Mouse (Mus musculus): ENCODE measurements around the gene Gm45618.

GRCm38 (mm10) chr7:142086159-142086905 is 34.2 kb downstream of the Gm45618 start:
- TF ChIP-seq CTCF (IDR thresholded peaks at IDR 0.05; ENCODE audit: borderline replicate concordance, control insufficient read depth, extremely low read depth, insufficient read depth, low read length, poor library complexity), result no peak
- TF ChIP-seq POLR2A (IDR thresholded peaks at IDR 0.05; ENCODE audit: control insufficient read depth, extremely low read depth, insufficient read depth, low read length, poor library complexity), result no peak

All from thymus, adult 2 months (tissue).